Mouse (Mus musculus): Measurements from ENCODE around the gene Igf2r. TPM values are rescaled to one million over a fixed set of nuclear protein-coding genes. Genes with fewer than 3 reads are reported as not detected.

The Igf2r gene
- 6.3 and 7.0 TPM in 2 replicates for polyA plus RNA-seq (2012; rRNA removed)

DNA sequence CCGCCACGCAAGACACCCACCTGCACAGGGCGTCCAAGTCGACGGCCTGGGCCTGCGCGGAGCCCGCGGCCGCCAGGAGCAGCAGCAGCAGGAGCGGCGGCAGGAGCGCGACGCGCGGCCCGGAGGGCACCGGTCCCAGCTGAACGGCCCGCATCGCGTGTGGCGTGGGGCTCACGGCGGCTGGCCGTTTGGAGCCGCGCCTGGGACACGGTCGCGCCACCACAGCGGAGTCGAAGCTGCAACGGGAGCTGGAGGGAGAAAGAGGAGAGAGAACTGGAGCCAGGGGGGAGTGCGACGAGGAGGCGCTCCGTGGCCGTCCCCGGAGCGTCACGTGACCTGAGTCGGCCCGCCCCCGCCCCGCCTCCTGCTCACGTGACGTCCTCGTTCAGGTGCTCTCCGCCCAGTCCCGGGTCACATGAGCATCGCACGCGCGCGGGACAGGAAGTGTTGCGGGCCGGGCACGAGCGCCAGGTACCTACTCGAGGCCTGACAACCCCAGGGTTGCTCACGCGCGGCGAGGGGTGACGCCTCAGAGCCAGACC, at the start of gene Igf2r:
Igf2r (minus strand) TSS at position 285 of the 542 bp plus-strand sequence.

DNA sequence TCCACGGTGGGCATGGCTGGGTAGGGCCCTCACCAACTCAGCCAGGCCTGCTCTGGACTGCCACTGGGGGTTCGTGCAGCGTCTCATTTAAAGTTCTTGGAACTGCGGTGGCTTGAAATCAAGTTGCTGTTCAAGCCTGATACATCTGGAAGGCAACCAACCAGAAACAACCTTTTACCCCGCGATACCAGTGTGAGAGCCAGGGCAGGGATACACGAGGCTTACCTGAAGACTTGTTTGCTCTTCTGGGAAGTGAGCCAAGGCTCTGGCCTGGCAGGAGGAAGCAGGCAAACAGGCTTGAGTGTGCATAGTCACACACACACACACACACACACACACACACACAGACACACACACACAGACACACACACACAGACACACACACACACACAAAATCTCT, 93.8 kb downstream of the Igf2r start, which contains the start of gene Slc22a1:
Slc22a1 (minus strand) TSS at position 184 of the 400 bp plus-strand sequence.

Other genes starting within 250 kb of the Igf2r start
- gene Slc22a2, start 185.5 kb downstream of the Igf2r start, polyA plus RNA-seq (2012; rRNA removed) = not detected in 2 replicates
- gene Slc22a1, start 93.8 kb downstream of the Igf2r start, polyA plus RNA-seq (2012; rRNA removed) = 3.0 and 3.7 TPM in 2 replicates
- 0.05 TPM in 1 of 2 replicates, not detected in the other for gene Mas1, start 98.5 kb upstream of the Igf2r start, polyA plus RNA-seq (2012; rRNA removed)
- 0.05 and 0.10 TPM in 2 replicates for gene Mrgprh, start 106.4 kb upstream of the Igf2r start, polyA plus RNA-seq (2012; rRNA removed)
- gene Pnldc1, start 140.6 kb upstream of the Igf2r start, polyA plus RNA-seq (2012; rRNA removed) = 0.21 and 0.35 TPM in 2 replicates
- gene Tcp1, start 146.0 kb upstream of the Igf2r start, polyA plus RNA-seq (2012; rRNA removed) = 11.3 and 13.8 TPM in 2 replicates
- gene Mrpl18, start 146.7 kb upstream of the Igf2r start, polyA plus RNA-seq (2012; rRNA removed) = 11.7 and 12.8 TPM in 2 replicates
- 0.09 TPM in 1 of 2 replicates, not detected in the other for gene Acat3, start 170.9 kb upstream of the Igf2r start, polyA plus RNA-seq (2012; rRNA removed)
- gene Acat2, start 191.1 kb upstream of the Igf2r start, polyA plus RNA-seq (2012; rRNA removed) = 2.6 and 3.9 TPM in 2 replicates
- 4.1 TPM in 2 replicates for gene Wtap, start 224.5 kb upstream of the Igf2r start, polyA plus RNA-seq (2012; rRNA removed)
- 221 and 432 TPM in 2 replicates for gene Sod2, start 237.2 kb upstream of the Igf2r start, polyA plus RNA-seq (2012; rRNA removed)

Data from stomach, adult 2 months (tissue).